Mouse (Mus musculus) hindbrain, embryonic 16.5 days (tissue): ENCODE results near the gene Zfp637. TPM values are rescaled to one million over a fixed set of nuclear protein-coding genes. Genes with fewer than 3 reads are reported as not detected.

Experiments used
- ATAC-seq: fragments of 200-750 bp; cut with Nextera tagmentation; 2 replicates; pipeline ENCODE4 v1.8.0; 2017; ENCODE audit warnings: moderate TSS enrichment, moderate library complexity
- H3K27ac ChIP-seq: fragments of 300-500 bp; sonication (generic); 2 replicates; pipeline ENCODE4 v1.5.1; 2014; ENCODE audit warnings: low read depth, mild to moderate bottlenecking, control low read depth, low read length, moderate library complexity
- H3K27me3 ChIP-seq: fragments of 300-500 bp; sonication (generic); replicated peaks from 2 replicates; pipeline ENCODE4 v1.6.1; 2014; ENCODE audit warnings: low read length; ENCODE audit not compliant: control insufficient read depth, insufficient read depth
- H3K36me3 ChIP-seq: fragments of 300-500 bp; sonication (generic); 2 replicates; pipeline ENCODE4 v1.6.1; 2014; ENCODE audit warnings: mild to moderate bottlenecking, low read length, moderate library complexity, mixed read lengths; ENCODE audit not compliant: control insufficient read depth, insufficient read depth
- H3K4me1 ChIP-seq: fragments of 300-500 bp; sonication (generic); 2 replicates; pipeline ENCODE4 v1.6.1; 2014; ENCODE audit warnings: low read depth, low read length; ENCODE audit not compliant: control insufficient read depth, insufficient read depth
- H3K4me2 ChIP-seq: fragments of 300-500 bp; sonication (generic); 2 replicates; pipeline ENCODE4 v1.6.1; 2014; ENCODE audit warnings: mild to moderate bottlenecking, low read length, control low read depth, moderate library complexity
- H3K4me3 ChIP-seq: fragments of 300-500 bp; sonication (generic); 2 replicates; pipeline ENCODE4 v1.5.1; 2014; ENCODE audit warnings: mild to moderate bottlenecking, low read length, control low read depth, moderate library complexity
- H3K9ac ChIP-seq: fragments of 300-500 bp; sonication (generic); 2 replicates; pipeline ENCODE4 v1.6.1; 2014; ENCODE audit warnings: low read depth, mild to moderate bottlenecking, control low read depth, low read length, moderate library complexity
- H3K9me3 ChIP-seq: fragments of 300-500 bp; sonication (generic); 2 replicates; pipeline ENCODE4 v1.6.1; 2014; ENCODE audit warnings: mild to moderate bottlenecking, low read length, moderate library complexity; ENCODE audit not compliant: control insufficient read depth
- WGBS: fragments of 180-500 bp; shearing (Covaris S2); extraction: QIAGEN DNeasy Blood & Tissue Kit; methylation state at CpG from one replicate; pipeline ENCODE4 v1.1.7; 2014; 5-methylcytosine and 5-hydroxymethylcytosine counted together
- polyA plus RNA-seq: library from polyadenylated mRNA; unstranded; fragments of >200 nt; fragmentation: Nextera tagmentation; extraction: Ambion mirVana; gene quantifications from 2 replicates; pipeline ENCODE4 v1.2.1, GENCODE M21; 2015

Zfp637 gene
- polyA plus RNA-seq, 1 experiment from 2014 or later: 137 TPM

DNA sequence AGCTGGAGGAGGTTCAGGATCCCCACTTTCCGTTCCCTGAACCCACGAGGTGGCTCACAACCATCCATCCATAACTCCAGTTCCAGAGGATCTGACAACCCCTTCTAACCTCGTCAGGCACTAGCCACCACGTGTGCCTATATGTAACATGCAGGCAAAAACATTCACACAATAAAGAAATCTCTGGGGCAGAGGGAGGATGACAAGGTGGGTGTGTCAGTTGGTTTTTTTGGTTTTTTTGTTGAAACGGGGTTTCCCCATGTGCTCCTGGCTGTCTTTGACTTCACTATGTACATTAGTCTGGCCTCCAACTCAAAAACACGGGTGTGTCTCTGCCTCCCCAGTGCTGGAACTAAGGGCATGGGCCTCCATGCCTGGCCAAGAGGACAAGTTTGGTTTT is 49.3 kb downstream of the Zfp637 start:
- no peak overlapping the region for H3K4me3 ChIP-seq
- H3K4me1 ChIP-seq: no peaks in the 10 kb centered on the region
- H3K9me3 ChIP-seq: no peaks in the 10 kb centered on the region
- no peak overlapping the region for H3K4me2 ChIP-seq
- 84% methylated on average over 6 of the region's 6 CpGs for WGBS
- no peaks in the 10 kb centered on the region for H3K27me3 ChIP-seq
- H3K9ac ChIP-seq: no peak overlapping the region
- H3K36me3 ChIP-seq: no peaks in the 10 kb centered on the region
- ATAC-seq: no peak
- H3K27ac ChIP-seq: no peak overlapping the region

DNA sequence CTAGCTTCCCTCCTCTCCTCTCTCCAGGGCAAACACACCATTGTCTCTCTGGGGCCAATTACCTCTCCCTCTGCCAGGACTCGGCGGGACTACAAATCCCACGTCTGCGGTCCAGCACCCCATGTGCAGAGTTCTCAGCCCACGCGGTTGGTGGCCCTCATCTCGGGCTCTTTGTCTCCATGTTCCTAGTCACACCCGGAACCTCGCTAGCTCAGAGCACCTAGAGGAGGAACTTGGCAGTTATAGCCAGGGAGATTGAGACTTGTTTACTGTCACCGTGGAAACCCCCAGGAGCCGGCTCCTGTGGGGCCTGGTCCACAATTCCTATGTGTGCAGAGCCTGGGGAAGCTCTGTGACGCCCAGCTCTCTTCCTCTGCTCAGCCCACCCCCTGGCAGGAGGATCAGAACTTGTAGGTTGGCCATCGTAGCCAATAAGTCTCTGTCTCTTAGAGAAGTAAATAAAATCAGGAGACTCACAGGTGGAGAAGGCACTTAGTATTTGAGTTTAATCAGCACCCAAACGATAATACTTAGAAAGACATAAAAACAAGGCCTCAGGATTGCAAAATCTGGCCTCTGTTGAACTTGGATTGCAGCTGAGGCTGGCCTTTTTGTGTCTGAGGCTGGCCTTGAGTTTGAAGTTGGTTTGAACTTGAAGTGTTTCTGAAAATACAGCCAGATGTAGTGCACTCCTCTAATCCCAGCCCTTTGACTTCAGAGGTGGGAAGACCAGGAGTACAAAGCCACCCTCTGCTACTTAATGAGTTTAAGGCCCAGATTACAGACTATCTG is 50.6 kb downstream of the Zfp637 start:
- Histone ChIP-seq H3K9me3 (no peaks in the 10 kb centered on the region), H3K9ac (no peak overlapping the region), H3K27me3 (no peaks in the 10 kb centered on the region), H3K4me3 (no peak overlapping the region), H3K4me1 (no peaks in the 10 kb centered on the region), H3K36me3 (no peaks in the 10 kb centered on the region), H3K27ac (no peak overlapping the region), H3K4me2 (no peak overlapping the region)
- 60% methylated on average over 14 of the region's 14 CpGs for WGBS
- ATAC-seq: no peak

DNA sequence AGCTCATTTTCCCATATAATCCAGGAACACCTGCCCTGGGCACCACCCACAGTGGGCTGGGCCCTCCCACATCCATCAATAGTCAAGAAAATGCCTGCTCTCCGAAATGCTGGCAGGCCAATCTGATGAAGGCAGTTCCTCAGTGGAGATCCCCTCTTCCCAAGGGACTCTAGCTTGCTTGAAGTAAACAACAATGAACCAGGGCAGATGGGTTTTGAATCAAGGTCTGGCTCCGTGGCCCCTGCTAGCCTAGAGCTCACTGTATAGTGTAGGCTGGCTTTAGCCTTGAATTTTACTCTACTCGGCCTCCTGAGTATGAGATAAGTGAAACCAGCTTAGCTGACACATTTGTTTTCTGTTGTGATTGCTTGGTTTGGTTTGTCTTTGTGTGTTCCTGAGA is 51.4 kb downstream of the Zfp637 start:
- no peak for ATAC-seq
- Histone ChIP-seq H3K9ac (no peak overlapping the region), H3K4me1 (no peaks in the 10 kb centered on the region), H3K9me3 (no peaks in the 10 kb centered on the region), H3K36me3 (no peaks in the 10 kb centered on the region), H3K27me3 (no peaks in the 10 kb centered on the region), H3K27ac (no peak overlapping the region), H3K4me2 (no peak overlapping the region), H3K4me3 (no peak overlapping the region)
- 68% methylated on average over 3 of the region's 3 CpGs for WGBS

DNA sequence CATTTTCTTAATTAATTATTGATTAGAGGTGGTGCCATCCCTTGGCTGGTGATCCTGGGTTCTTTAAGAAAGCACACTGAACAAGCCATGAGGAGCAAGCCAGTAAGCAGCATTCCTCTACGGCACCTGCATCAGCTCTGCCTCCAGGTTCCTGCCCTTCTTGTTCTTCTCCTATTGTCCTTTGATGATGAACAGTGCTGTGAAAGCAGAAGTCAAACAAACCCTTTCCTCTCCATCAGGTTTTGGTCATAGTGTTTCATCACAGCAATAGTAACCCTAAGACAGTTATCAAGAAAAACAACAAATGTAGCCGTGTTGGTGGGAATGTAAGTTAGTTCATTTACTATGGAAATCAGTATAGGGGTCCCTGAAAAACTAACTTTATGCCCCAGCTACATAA is 52.5 kb downstream of the Zfp637 start:
- Histone ChIP-seq H3K4me3 (no peak overlapping the region), H3K4me1 (no peaks in the 10 kb centered on the region), H3K4me2 (no peak overlapping the region), H3K36me3 (no peaks in the 10 kb centered on the region), H3K9me3 (no peaks in the 10 kb centered on the region), H3K27me3 (no peaks in the 10 kb centered on the region), H3K27ac (no peak overlapping the region), H3K9ac (no peak overlapping the region)
- WGBS: 94% methylated on average over 2 of the region's 2 CpGs
- no peak for ATAC-seq

Other genes starting within 250 kb of the Zfp637 start
- gene Zfp239, start 20.9 kb downstream of the Zfp637 start, polyA plus RNA-seq: 17.2 and 18.3 TPM in 2 replicates
- 250 and 271 TPM in 2 replicates for gene Hnrnpf, start 59.1 kb downstream of the Zfp637 start, polyA plus RNA-seq
- gene Fxyd4, start 96.5 kb downstream of the Zfp637 start, polyA plus RNA-seq: 1.7 and 2.5 TPM in 2 replicates
- 5.7 and 6.5 TPM in 2 replicates for gene Rasgef1a, start 170.3 kb downstream of the Zfp637 start, polyA plus RNA-seq